Mouse (Mus musculus) activated CD4-positive, CD25-positive, alpha-beta regulatory T cell, adult 9 weeks (primary cell): ENCODE results near the gene Trpm3. TPM values are rescaled to one million over a fixed set of nuclear protein-coding genes. Genes with fewer than 3 reads are reported as not detected.

Experiments
- polyA plus RNA-seq: library from polyadenylated mRNA; unstranded; fragments of 100-300 nt; shearing (Covaris generic); gene quantifications from one replicate; pipeline ENCODE4 v1.2.1, GENCODE M21; 2017

Trpm3 gene
- not detected for polyA plus RNA-seq

DNA sequence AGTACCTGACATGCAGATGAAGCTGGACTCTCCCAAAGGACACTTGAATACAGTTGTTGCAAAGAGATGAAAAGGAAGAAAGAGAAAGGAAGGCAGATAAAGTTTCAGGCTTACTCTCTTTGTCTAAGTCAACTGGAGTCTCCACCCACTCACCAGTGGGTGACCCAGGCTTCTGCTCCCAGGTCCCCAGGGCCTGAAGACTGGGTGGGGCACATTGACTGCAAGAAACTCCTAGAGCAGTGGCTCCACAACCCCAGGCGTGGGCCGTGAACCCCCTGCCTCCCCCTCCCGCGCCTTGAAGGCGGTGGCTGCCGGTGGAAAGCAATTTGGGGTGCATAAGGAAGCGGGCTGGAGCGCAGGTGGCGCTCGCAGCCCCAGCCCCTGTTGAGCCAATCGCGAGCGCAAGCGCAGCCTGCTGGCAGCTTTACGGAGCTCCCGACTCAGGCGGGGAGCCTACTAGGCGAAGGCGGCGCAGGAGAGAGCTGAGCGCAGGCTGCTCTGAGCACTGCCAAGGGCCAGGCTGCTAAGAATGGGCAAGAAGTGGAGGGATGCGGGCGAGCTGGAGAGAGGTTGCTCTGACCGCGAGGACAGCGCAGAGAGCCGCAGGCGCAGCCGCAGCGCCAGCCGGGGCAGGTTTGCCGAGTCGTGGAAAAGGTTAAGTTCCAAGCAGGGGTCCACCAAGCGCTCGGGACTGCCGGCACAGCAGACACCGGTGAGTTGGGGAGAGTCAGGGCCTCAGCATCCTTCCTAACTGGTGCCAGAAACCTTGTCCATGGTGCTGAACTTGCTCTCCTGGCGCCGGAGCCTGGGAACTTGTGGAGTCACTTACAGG is at the start of gene Trpm3:
Gene Trpm3, plus strand, starts transcription at position 457 of the 832 bp plus-strand sequence.

